30 mouse cellular contexts compared by ENCODE assay signal in genomic region chr4:72997686-72998085, GRCm38 (mm10).
DNase-seq lines count a peak whose midpoint lies in the region; TF ChIP-seq lines count a peak whose summit lies in the region.
"Had no signal": no experiment of that assay in that cellular context is flagged by ENCODE, and none has a peak within 500 bp of the region (broad histone marks: within the 10 kb centered on the region; RNA-seq: fewer than 3 reads in every experiment).

No protein-coding gene starts in this region.

- DNase-seq in cerebellum, adult 11-12 months = peak; percentile 19
- no peak for DNase-seq in cerebellum, adult 11 months
- DNase-seq in layer of hippocampus, adult 11-12 months (ENCODE audit: low spot score) = peak; percentile 2
- DNase-seq in layer of hippocampus, adult 2 months (ENCODE audit: low spot score in 2 of 2) = no peak
- DNase-seq in cerebellum, adult 2 months = peak; percentile 13 to 69
- DNase-seq in cerebellum, postnatal 14 days = peak; percentile 62
- no peak for DNase-seq in embryo, embryonic 11 days
- DNase-seq in spleen, adult 18-20 months = no peak
- DNase-seq: adrenal gland, adult 2 months; adrenal gland, postnatal 36 days; gastrocnemius, postnatal 25 days; heart, adult 11 months; heart, postnatal 36 days; kidney, adult 9 months; kidney, postnatal 14 days; layer of hippocampus, postnatal 36 days; right cerebral cortex, postnatal 25 days; thymus, adult 18-20 months; thymus, postnatal 25 days had no signal

- WGBS in cerebellum, adult 2 months = 58% methylated on average over 1 of the region's 1 CpGs

- no peak for TF ChIP-seq CTCF in layer of hippocampus, adult 2 months (conservative IDR thresholded peaks at IDR 0.05)
- TF ChIP-seq CTCF in cerebellum, adult 2 months (IDR thresholded peaks at IDR 0.05; ENCODE audit: borderline replicate concordance, insufficient read depth, low read depth, low read length) = no peak

- H3K27me3 ChIP-seq in cerebellum, adult 2 months (ENCODE audit: control insufficient read depth, insufficient read depth, low read length) = no peaks in the 10 kb centered on the region
- H3K27me3 ChIP-seq: CH12.LX; embryonic facial prominence, embryonic 15.5 days; forebrain, embryonic 12.5 days; hindbrain, embryonic 13.5 days; limb, embryonic 12.5 days; liver, embryonic 15.5 days; lung, embryonic 15.5 days; neural tube, embryonic 13.5 days had no signal

- H3K4me1 ChIP-seq in cerebellum, adult 2 months (ENCODE audit: control insufficient read depth, insufficient read depth, low read length) = peaks cover 6% of the 10 kb centered on the region; the same call in 1 of the 2 replicates
- H3K4me1 ChIP-seq: embryonic facial prominence, embryonic 15.5 days; forebrain, embryonic 12.5 days; hindbrain, embryonic 13.5 days; limb, embryonic 12.5 days; liver, embryonic 15.5 days; lung, embryonic 15.5 days; midbrain, embryonic 10.5 days; neural tube, embryonic 13.5 days had no signal

- H3K4me3 ChIP-seq in layer of hippocampus, adult 2 months = no peak overlapping the region
- no peak overlapping the region for H3K4me3 ChIP-seq in cerebellum, adult 2 months (replicated peaks; ENCODE audit: insufficient read depth, low read depth, low read length)
- H3K4me3 ChIP-seq: embryonic facial prominence, embryonic 15.5 days; forebrain, embryonic 12.5 days; hindbrain, embryonic 13.5 days; limb, embryonic 12.5 days; liver, embryonic 15.5 days; lung, embryonic 15.5 days; midbrain, embryonic 10.5 days; myocyte; neural tube, embryonic 13.5 days had no signal

- no peak for TF ChIP-seq POLR2A in cerebellum, adult 2 months (IDR thresholded peaks at IDR 0.05; ENCODE audit: borderline replicate concordance, insufficient read depth, low read length)

- H3K27ac ChIP-seq in layer of hippocampus, adult 2 months = no peak overlapping the region
- no peak overlapping the region for H3K27ac ChIP-seq in cerebellum, adult 2 months (ENCODE audit: insufficient read depth, low read length)
- H3K27ac ChIP-seq: embryonic facial prominence, embryonic 15.5 days; forebrain, embryonic 12.5 days; hindbrain, embryonic 13.5 days; limb, embryonic 12.5 days; liver, embryonic 15.5 days; lung, embryonic 15.5 days; midbrain, embryonic 10.5 days; neural tube, embryonic 13.5 days; stomach, postnatal 0 days had no signal

Comparison
In these comparisons a context has a peak if more than half of its experiments do, and no peak if none do; other contexts are left out.
1. DNase-seq: peak in cerebellum, adult 11-12 months (single experiment), layer of hippocampus, adult 11-12 months (single experiment), cerebellum, adult 2 months (2 of 2) and cerebellum, postnatal 14 days (2 of 2); none in cerebellum, adult 11 months (single experiment), layer of hippocampus, adult 2 months (0 of 2), embryo, embryonic 11 days (single experiment) and spleen, adult 18-20 months (0 of 2).